Mouse (Mus musculus) urinary bladder, adult 2 months (tissue): ENCODE data around the gene Sptan1. TPM values are rescaled to one million over a fixed set of nuclear protein-coding genes. Genes with fewer than 3 reads are reported as not detected.

Experiments
- DNase-seq: peaks from one replicate; pipeline ENCODE4 v3.0.0; 2022; ENCODE audit warnings: low spot score
- polyA plus RNA-seq: library from polyadenylated mRNA; depleted of rRNA; stranded (reverse); fragments of >200 nt; gene quantifications from 2 replicates; pipeline ENCODE4 v1.2.3, GENCODE M21; 2012; rRNA removed

The Sptan1 gene
- polyA plus RNA-seq = 206 and 215 TPM in 2 replicates

GRCm38 (mm10) chr2:29965250-29965843, at the start of gene Sptan1:
Gene Sptan1, plus strand, starts transcription at chr2:29965560.
- DNase-seq = peak; percentile 90

- no peak for DNase-seq
Measured at GRCm38 (mm10) chr2:29917621-29918020, 47.7 kb upstream of the Sptan1 start.

GRCm38 (mm10) chr2:29922011-29922410, 43.3 kb upstream of the Sptan1 start:
- DNase-seq = no peak

- no peak for DNase-seq
Measured at GRCm38 (mm10) chr2:29926542-29926941, 38.8 kb upstream of the Sptan1 start.

- DNase-seq = no peak
Measured at GRCm38 (mm10) chr2:29930506-29930905, 34.9 kb upstream of the Sptan1 start.

GRCm38 (mm10) chr2:29931194-29931593, 34.2 kb upstream of the Sptan1 start:
- no peak for DNase-seq

GRCm38 (mm10) chr2:29934906-29935599, 30.3 kb upstream of the Sptan1 start, which contains the start of gene Gle1:
Gene Gle1, plus strand, starts transcription at chr2:29935426.
- DNase-seq = peak; percentile 89

GRCm38 (mm10) chr2:29940073-29940472, 25.3 kb upstream of the Sptan1 start:
- DNase-seq = no peak

- no peak for DNase-seq
Measured at GRCm38 (mm10) chr2:29940826-29941225, 24.5 kb upstream of the Sptan1 start.

GRCm38 (mm10) chr2:29944723-29945122, 20.6 kb upstream of the Sptan1 start:
- no peak for DNase-seq

GRCm38 (mm10) chr2:29948896-29949295, 16.5 kb upstream of the Sptan1 start:
- no peak for DNase-seq

GRCm38 (mm10) chr2:29961246-29961645, 4.1 kb upstream of the Sptan1 start:
- no peak for DNase-seq

GRCm38 (mm10) chr2:29964354-29965249, 758 bp upstream of the Sptan1 start:
- DNase-seq = no peak

GRCm38 (mm10) chr2:29965906-29966305, 546 bp downstream of the Sptan1 start:
- DNase-seq = peak; percentile 47

- no peak for DNase-seq
Measured at GRCm38 (mm10) chr2:29966826-29967225, 1.5 kb downstream of the Sptan1 start.

GRCm38 (mm10) chr2:29967768-29968167, 2.4 kb downstream of the Sptan1 start:
- DNase-seq = no peak

- DNase-seq = no peak
Measured at GRCm38 (mm10) chr2:29968638-29969037, 3.3 kb downstream of the Sptan1 start.

- no peak for DNase-seq
Measured at GRCm38 (mm10) chr2:29971838-29972635, 6.7 kb downstream of the Sptan1 start.

- no peak for DNase-seq
Measured at GRCm38 (mm10) chr2:29973525-29973924, 8.2 kb downstream of the Sptan1 start.

- no peak for DNase-seq
Measured at GRCm38 (mm10) chr2:29977307-29977706, 11.9 kb downstream of the Sptan1 start.

- no peak for DNase-seq
Measured at GRCm38 (mm10) chr2:29980661-29981060, 15.3 kb downstream of the Sptan1 start.

GRCm38 (mm10) chr2:29991962-29992361, 26.6 kb downstream of the Sptan1 start:
- DNase-seq = no peak
